Mouse (Mus musculus): ENCODE measurements around the gene Adam10. TPM values are rescaled to one million over a fixed set of nuclear protein-coding genes. Genes with fewer than 3 reads are reported as not detected.

The Adam10 gene
- polyA plus RNA-seq, 1 experiment, result 33.3 TPM

GRCm38 (mm10) chr9:70671772-70672579, 6.8 kb upstream of the Adam10 start:
- WGBS, result 25% methylated on average over 10 of the region's 10 CpGs
- H3K4me1 ChIP-seq (ENCODE audit: control insufficient read depth, insufficient read depth, insufficient read length, low read length), result peaks cover 7% of the 10 kb centered on the region; the same call in 1 of the 2 replicates
- H3K36me3 ChIP-seq (ENCODE audit: control insufficient read depth, insufficient read depth, low read length), result no peaks in the 10 kb centered on the region
- TF ChIP-seq POLR2A (IDR thresholded peaks at IDR 0.05; ENCODE audit: low read depth, low read length) (no peak), CTCF (IDR thresholded peaks at IDR 0.05; ENCODE audit: extremely low read depth, insufficient read length, insufficient replicate concordance, low read depth, low read length) (peak; percentile 16; the same call in 1 of the 2 replicates)
- H3K27me3 ChIP-seq (ENCODE audit: control insufficient read depth, insufficient read depth, low read length), result no peaks in the 10 kb centered on the region
- H3K4me3 ChIP-seq (ENCODE audit: low read depth, low read length), result no peak overlapping the region
- H3K27ac ChIP-seq (ENCODE audit: insufficient read depth, low read depth, low read length), result no peak overlapping the region

DNA sequence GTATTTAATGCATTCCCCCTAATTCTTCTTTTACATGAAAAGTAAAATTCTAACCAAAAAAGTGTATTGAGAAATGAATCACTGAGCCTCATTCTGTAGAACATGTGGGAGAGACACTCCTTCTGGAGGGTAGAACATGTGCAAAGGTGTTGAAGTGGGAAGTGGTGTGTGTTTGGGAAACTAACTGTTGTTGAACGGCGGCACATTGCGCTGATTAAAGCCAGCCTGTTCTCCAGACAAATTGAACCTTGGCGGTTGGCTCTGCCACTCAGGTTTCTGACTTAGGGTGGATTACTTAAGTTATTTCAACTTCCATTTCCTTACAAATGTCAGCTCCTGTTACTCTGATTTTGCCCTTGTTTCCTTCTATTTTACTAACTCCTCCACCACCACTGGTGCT, 5.1 kb upstream of the Adam10 start:
- peaks cover 7% of the 10 kb centered on the region; the same call in 1 of the 2 replicates for H3K4me1 ChIP-seq (ENCODE audit: control insufficient read depth, insufficient read depth, insufficient read length, low read length)
- TF ChIP-seq CTCF (IDR thresholded peaks at IDR 0.05; ENCODE audit: extremely low read depth, insufficient read length, insufficient replicate concordance, low read depth, low read length) (no peak), POLR2A (IDR thresholded peaks at IDR 0.05; ENCODE audit: low read depth, low read length) (no peak)
- WGBS, result 93% methylated on average over 4 of the region's 4 CpGs

GRCm38 (mm10) chr9:70675117-70675516, 3.7 kb upstream of the Adam10 start:
- WGBS, result 80% methylated on average over 4 of the region's 4 CpGs

More for the DNA sequence above, 5.1 kb upstream of the Adam10 start:
- H3K4me3 ChIP-seq (ENCODE audit: low read depth, low read length), result no peak overlapping the region
- no peak overlapping the region for H3K27ac ChIP-seq (ENCODE audit: insufficient read depth, low read depth, low read length)
- H3K27me3 ChIP-seq (ENCODE audit: control insufficient read depth, insufficient read depth, low read length), result no peaks in the 10 kb centered on the region
- no peaks in the 10 kb centered on the region for H3K36me3 ChIP-seq (ENCODE audit: control insufficient read depth, insufficient read depth, low read length)

GRCm38 (mm10) chr9:70675961-70676360, 2.8 kb upstream of the Adam10 start:
- H3K36me3 ChIP-seq (ENCODE audit: control insufficient read depth, insufficient read depth, low read length), result no peaks in the 10 kb centered on the region
- H3K27me3 ChIP-seq (ENCODE audit: control insufficient read depth, insufficient read depth, low read length), result no peaks in the 10 kb centered on the region
- no peak overlapping the region for H3K27ac ChIP-seq (ENCODE audit: insufficient read depth, low read depth, low read length)
- H3K4me3 ChIP-seq (ENCODE audit: low read depth, low read length), result no peak overlapping the region
- H3K4me1 ChIP-seq (ENCODE audit: control insufficient read depth, insufficient read depth, insufficient read length, low read length), result peaks cover 4% of the 10 kb centered on the region; the same call in 1 of the 2 replicates
- TF ChIP-seq CTCF (IDR thresholded peaks at IDR 0.05; ENCODE audit: extremely low read depth, insufficient read length, insufficient replicate concordance, low read depth, low read length) (no peak), POLR2A (IDR thresholded peaks at IDR 0.05; ENCODE audit: low read depth, low read length) (no peak)
- WGBS, result 88% methylated on average over 5 of the region's 5 CpGs

More at GRCm38 (mm10) chr9:70675117-70675516, 3.7 kb upstream of the Adam10 start:
- TF ChIP-seq CTCF (IDR thresholded peaks at IDR 0.05; ENCODE audit: extremely low read depth, insufficient read length, insufficient replicate concordance, low read depth, low read length), result no peak
- TF ChIP-seq POLR2A (IDR thresholded peaks at IDR 0.05; ENCODE audit: low read depth, low read length), result no peak
- no peak overlapping the region for H3K27ac ChIP-seq (ENCODE audit: insufficient read depth, low read depth, low read length)
- H3K27me3 ChIP-seq (ENCODE audit: control insufficient read depth, insufficient read depth, low read length), result no peaks in the 10 kb centered on the region
- no peaks in the 10 kb centered on the region for H3K36me3 ChIP-seq (ENCODE audit: control insufficient read depth, insufficient read depth, low read length)
- no peak overlapping the region for H3K4me3 ChIP-seq (ENCODE audit: low read depth, low read length)
- peaks cover 7% of the 10 kb centered on the region; the same call in 1 of the 2 replicates for H3K4me1 ChIP-seq (ENCODE audit: control insufficient read depth, insufficient read depth, insufficient read length, low read length)

DNA sequence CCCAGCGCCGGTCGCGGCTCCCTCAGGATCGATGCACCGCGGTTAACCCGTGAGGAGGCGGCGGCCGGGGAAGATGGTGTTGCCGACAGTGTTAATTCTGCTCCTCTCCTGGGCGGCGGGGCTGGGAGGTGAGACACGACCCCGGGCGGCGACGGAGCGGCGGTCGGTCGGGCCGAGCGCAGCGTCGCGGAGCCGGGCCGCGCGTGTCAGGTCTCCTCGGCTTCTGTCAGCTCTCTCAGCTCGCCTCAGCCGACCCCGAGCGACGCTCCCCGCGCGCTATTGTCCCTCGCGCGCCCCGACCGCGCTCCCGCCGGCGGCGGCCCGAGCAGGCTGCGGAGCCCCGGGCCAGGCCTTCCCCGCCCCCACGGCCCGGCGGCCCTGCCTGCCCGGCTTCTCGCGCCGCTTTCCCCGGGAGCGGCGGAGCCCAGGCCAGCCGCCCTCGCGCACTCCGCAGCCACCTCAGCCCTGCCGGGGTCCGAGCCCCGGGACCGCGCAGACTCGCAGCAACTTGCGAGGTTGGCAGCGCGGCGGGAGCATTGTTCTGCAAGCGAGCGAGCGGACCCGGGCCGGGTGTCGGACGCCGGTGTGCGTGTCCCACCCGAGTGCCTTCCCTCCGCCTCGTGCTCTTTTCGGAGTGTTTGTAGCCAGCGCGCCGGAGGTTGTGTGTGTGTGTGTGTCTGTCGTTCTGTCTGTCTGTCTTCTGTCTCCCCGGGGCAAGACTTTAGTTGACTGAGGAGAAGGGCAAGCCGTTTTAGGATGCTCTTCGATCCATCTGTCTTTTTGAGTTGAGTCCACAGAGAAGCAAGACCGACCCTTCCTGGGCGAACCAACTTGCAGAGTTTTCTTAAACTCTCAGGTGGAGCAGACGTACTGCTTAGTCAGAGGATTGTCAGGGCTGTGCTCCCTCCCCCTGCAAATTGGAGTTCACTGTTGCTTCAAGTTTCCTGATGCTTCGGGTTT, 615 bp downstream of the Adam10 start:
- peak overlapping the region; percentile 89 for H3K27ac ChIP-seq (ENCODE audit: insufficient read depth, low read depth, low read length)
- H3K4me1 ChIP-seq (ENCODE audit: control insufficient read depth, insufficient read depth, insufficient read length, low read length), result 0 out of 2 replicates have a peak, but pooled peaks cover 2% of the 10 kb centered on the region
- no peak for TF ChIP-seq CTCF (IDR thresholded peaks at IDR 0.05; ENCODE audit: extremely low read depth, insufficient read length, insufficient replicate concordance, low read depth, low read length)
- no peak for TF ChIP-seq POLR2A (IDR thresholded peaks at IDR 0.05; ENCODE audit: low read depth, low read length)
- no peaks in the 10 kb centered on the region for H3K36me3 ChIP-seq (ENCODE audit: control insufficient read depth, insufficient read depth, low read length)
- no peaks in the 10 kb centered on the region for H3K27me3 ChIP-seq (ENCODE audit: control insufficient read depth, insufficient read depth, low read length)
- under 1% methylated on average over 103 of the region's 103 CpGs for WGBS
- H3K4me3 ChIP-seq (ENCODE audit: low read depth, low read length), result peak overlapping the region; percentile 91

- no peak overlapping the region for H3K27ac ChIP-seq (ENCODE audit: insufficient read depth, low read depth, low read length)
- H3K36me3 ChIP-seq (ENCODE audit: control insufficient read depth, insufficient read depth, low read length), result no peaks in the 10 kb centered on the region
- no peak for TF ChIP-seq CTCF (IDR thresholded peaks at IDR 0.05; ENCODE audit: extremely low read depth, insufficient read length, insufficient replicate concordance, low read depth, low read length)
- no peak for TF ChIP-seq POLR2A (IDR thresholded peaks at IDR 0.05; ENCODE audit: low read depth, low read length)
- WGBS, result 40% methylated on average over 1 of the region's 1 CpGs
- no peak overlapping the region for H3K4me3 ChIP-seq (ENCODE audit: low read depth, low read length)
- no peaks in the 10 kb centered on the region for H3K27me3 ChIP-seq (ENCODE audit: control insufficient read depth, insufficient read depth, low read length)
- 0 out of 2 replicates have a peak, but pooled peaks cover 2% of the 10 kb centered on the region for H3K4me1 ChIP-seq (ENCODE audit: control insufficient read depth, insufficient read depth, insufficient read length, low read length)
Measured at GRCm38 (mm10) chr9:70682202-70682601, 3.4 kb downstream of the Adam10 start.
